Mouse (Mus musculus): ENCODE data around the gene Sar1a.

The Sar1a gene

DNA sequence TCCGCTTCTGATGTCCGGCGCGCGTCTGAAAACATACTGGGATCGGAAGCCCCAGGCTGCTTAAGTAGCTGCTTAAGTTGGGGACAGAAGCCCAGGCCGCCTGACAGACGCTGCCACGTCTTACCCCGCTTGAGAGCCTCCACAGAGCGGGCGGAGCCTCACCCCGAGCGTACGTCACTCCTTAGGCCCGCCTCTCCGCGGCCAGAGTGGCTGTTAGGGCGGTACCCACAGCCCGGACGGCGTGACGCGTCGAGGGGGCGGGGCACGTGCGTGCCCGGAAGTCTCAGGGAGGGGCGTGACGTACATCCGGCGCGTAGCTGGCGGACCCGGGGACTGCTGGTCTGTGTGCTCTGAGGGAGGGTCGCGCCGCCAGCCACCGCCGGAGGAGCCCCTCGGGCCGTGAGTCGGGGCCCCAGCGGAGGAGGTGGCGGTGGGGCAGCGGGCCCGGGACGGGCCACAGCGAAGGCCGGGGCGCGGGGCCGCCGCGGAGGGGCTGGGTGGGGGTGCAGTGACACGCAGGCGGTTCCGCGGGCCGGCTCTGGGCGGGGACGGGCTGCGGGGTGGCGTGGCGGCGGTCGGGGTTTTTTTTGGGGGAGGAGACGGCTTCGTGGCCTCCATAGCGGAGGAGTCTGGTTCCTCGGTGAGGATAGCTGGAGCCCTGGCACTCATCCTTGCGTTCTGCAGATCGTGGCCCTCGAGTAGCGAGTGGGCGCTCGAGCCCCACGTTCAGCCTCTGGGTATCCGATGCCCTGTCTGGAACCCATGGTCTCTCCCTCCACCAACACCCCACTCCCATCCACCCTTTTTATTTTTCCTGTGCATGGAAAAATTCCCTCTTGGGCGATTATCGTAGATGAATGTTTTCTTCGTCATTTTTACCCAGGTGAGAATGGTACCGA lies at the start of gene Sar1a:
Gene Sar1a, plus strand, starts transcription at position 285 of the 899 bp plus-strand sequence.
- in situ Hi-C loops (cut with MseI, MboI), result no loop called here

DNA sequence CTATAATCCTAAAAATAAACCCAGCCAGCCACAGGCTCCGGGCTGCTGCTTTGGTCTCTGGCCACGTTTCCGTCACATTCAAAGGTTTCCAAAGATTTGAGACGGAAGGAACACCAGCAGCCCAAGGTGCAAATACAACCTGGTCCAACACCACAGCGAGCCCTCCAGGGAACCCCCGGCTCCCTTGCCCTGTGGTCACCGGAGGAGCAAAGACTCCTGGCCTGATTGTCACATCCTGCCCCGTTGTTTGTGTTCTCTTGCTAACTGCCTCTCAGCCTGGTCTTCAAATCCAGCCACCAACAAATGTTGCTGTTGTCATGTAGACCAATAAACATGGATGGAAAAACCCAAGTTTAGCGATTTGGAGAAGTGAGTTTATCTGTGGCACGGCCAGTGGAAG lies 47.7 kb upstream of the Sar1a start:
- in situ Hi-C loops (cut with MseI, MboI), result no loop called here

DNA sequence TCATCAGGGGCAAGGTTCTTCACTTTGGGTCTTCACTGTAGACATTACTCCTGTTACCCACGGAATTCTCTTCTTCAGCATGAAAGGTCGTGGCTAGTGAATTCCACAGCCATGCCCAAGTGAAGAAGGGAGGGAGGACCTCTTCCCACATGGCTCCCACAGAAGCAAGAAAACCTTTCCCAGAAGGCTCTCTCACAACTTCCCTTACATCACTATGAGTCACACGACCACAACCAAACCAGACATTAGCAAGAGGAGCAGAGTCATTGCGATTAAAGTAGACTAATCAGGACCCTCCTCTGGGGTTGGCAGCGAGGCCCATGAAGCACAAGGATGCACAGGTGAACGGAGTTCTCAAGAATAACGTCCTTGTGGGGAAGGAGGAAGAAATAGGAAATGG lies 43.0 kb upstream of the Sar1a start:
- in situ Hi-C loops (cut with MseI, MboI), result no loop called here

DNA sequence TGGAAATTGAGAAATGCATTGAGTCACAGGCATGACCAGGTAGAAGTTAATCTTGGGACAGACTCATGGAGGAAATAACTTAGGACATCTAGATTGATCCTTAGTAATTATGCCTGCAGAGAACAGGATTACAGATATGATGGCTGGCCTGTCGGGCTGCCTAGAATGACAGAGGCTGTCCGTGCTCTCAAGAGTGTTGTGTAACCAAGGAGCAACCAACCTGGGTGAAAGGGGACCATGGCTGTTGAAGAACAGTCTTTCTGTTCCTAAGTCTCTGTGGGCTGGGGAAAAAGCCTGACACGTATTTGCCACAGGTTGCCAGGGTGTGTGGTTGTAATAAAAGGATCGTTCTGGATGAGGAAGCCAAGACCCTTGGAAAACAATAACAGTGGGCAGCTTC lies 39.7 kb upstream of the Sar1a start:
- in situ Hi-C loops (cut with MseI, MboI), result no loop called here

DNA sequence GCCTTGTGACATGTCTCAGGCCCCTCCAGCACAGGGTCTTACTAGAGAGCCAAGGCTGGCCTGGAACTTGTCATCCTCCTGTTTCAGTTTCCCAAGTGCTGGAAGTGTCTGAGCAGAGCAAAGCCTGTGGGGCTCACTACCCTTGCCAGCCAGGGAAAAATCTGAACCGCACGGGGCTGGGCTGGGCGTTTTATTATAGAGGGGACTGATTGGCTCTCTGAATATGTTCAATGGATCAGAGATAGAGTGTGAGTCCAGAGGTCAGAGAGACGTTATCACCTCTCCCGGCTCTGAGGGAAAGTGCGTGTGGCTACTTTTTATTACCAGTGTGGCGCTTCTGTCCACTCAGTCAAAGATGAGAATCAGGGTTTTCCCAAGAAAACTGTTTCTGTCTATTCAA lies 33.5 kb upstream of the Sar1a start:
- in situ Hi-C loops (cut with MseI, MboI), result no loop called here

DNA sequence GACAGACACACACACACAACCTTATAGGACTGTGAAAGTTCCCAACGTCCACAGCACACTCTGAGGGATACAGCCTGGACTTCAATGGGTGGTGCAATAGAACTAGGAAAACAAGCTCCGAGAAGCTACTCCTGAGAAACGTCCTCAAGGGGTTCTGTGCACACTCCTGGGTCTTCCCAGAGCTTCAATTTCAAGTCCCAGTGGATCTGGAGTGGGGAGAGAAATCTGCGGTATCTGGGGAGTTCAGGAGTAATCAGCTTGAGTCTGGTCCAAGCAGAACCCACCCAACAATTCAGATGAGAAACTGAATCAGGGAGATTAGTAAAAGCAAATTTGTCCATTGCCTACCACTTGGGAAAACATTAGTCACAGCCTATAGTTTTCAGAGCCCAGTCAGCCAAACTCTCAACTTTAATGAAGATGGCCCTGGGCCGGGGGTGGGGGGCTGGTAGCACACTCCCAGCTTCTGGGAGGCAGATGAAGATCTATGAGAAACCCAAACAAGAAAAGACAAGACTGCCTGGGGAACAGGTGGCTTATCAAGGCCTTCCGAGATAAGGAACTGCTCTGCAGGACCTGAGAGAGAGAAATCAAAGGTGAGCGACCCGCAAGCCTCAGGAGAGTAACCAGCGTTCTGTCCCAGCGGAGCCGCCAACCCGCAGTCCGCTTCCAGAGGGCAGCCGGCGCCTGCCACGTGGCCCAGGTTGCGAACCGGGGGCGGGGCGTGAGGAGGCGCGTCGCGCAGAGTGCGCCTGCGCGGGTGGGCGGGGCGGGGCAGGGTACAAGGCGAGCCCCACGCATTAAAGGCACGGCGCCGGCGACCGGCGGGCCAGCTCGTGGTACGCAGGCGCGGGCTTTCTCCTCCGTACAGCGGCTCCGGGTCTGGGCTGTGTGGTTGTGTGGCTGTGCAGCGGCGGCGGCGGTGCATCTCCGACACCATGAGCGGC lies 32.0 kb upstream of the Sar1a start, which contains the start of gene Ppa1:
Gene Ppa1, plus strand, starts transcription at position 763 of the 947 bp plus-strand sequence.
- in situ Hi-C loops (cut with MseI, MboI), result no loop called here

DNA sequence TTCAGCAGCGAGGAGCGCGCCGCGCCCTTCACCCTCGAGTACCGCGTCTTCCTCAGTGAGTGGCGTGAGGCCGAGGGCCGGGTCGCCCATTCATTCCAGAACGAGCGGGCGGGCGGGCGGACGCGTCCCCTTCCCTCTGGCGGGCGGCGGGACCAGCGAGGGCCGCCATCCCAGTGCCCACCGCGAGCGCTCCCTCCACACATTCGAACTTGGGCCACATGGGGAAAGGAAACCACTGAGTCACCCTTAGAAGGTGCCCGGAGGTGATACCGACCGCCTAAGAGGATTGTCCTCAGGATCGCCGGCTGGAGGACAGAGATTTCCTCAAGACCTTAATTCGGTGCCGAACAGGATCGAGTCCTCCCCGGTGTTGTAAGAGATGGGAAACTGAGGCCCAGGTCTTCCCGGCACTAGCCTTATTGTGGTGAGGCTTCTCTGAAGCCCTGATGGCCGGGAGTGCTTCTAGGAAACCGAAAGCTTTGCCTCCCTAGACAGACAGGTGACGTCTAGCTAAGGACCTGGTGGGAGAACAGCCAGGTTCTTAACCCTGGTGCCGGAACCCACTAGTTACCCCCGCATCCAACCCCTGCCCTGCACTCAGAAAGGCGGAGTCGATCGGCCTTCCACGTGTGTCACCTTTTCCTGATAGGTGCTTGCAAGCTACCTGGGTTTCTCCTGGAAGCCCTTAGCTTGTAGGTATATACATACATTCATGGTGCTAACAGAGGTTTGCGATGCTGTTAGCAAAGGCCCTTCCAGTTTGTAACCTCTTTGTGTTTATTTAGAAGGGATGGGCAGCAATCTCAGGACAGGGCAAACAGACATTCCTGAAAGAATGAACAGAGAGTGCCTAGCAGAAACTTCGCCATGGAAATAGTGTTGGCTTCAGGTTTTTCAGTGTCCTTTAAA lies 31.1 kb upstream of the Sar1a start:
- in situ Hi-C loops (cut with MseI, MboI), result no loop called here

DNA sequence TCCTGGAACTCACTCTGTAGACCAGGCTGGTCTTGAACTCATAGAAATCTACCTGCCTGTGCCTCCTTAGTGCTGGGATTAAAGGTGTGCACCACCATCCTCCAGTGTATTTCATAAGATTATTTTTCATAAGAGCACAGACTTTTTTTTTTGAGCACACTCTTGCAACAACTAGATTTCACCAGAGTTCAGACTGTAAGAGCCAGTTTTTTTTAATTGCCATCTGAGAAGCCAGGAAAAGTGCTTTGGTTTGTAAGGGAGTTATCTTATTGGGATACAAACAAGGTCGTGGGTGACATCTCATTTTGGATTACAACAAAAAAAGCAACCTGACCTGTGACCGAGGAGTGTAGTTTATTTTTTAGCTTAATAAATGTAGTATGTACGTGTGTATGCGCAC lies 26.0 kb upstream of the Sar1a start:
- in situ Hi-C loops (cut with MseI, MboI), result loop anchor here in 1 of 2 experiments (5.0 kb wide), 1 partner anchor 37 kb away; no protein-coding TSS in a partner anchor

DNA sequence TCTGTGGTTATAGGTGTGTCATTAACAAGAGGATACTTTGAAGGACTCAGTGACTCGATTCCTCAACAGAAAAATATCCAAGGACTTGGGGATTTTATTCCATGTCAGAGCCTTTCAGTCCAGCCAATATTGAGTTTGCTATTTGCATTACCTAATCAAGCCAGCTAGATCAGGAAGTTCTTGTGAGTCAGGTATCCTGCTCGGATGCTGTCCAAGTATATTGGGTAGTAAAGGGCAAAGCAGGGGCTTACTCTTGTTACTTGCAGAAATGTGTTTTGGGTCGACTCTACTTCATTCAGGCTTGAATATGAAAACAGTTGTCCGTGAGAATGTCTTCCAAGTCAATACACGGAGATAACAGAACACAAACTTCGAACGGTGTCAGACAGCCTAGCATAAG lies 25.4 kb upstream of the Sar1a start:
- in situ Hi-C loops (cut with MseI, MboI), result loop anchor here (5.0 kb wide), 2 partner anchors 37 to 47 kb away; no protein-coding TSS in a partner anchor

DNA sequence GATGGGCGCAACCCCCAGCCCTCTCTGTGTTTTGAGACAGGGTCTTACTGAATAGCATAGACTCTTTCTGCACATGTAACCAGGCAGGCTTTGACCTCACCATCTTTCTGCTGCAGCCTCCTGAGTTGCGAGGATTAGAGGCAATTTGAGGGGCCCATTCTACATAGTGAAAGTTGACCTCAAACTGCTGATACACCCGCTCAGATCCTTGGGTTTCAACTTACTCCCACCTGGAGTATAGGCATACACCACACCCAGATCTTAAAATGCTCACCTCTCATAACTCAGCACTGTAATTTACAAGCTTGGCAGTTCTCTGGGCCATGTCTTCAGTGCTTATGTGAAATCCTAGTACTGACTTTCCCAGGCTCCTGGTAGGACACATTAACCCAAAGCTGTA lies 24.9 kb upstream of the Sar1a start:
- in situ Hi-C loops (cut with MseI, MboI), result loop anchor here in 1 of 2 experiments (5.0 kb wide), 1 partner anchor 48 kb away; no protein-coding TSS in a partner anchor

DNA sequence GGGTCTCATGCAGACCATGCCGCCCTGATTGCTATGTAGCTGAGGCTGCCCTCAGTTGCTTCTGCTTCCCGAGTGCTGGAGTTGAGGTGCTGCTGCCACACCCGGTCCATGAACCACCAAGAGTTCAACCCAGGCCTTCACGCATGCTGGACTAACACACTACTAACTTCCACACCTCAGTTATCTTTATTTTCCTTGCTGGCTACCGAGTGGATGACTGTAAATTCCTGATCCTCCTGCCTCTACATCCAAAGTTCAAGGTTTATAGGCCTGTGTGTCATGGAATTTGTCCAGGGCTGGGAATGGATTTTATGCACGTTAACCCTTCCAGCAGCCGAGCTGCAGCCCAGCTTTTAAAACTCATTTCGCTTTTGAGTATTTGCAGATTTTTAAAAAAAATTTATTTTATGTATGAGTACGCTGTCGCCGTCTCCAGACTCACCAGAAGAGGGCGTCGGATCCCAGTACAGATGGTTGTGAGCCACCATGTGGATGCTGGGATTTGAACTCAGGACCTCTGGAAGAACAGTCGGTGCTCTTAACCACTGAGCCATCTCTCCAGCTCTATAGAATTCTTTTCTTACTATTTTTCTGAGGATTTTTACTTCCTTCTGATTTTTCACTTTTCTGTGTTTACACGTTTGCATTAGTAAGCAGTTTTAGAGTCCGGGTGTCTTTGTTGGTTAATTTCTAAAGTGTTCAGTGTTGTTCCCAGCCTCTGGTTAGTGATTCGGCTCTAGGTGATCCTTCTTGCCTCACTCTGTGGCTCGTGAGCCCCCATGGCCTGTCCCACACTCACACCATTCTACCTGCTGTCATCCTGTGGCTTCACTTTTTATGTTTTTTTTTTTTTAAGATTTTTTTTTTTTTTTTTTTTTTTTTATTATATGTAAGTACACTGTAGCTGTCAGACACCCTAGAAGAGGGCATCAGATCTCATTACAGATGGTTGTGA lies 22.9 kb upstream of the Sar1a start:
- in situ Hi-C loops (cut with MseI, MboI), result loop anchor here in 1 of 2 experiments (5.0 kb wide), 1 partner anchor 50 kb away; no protein-coding TSS in a partner anchor

DNA sequence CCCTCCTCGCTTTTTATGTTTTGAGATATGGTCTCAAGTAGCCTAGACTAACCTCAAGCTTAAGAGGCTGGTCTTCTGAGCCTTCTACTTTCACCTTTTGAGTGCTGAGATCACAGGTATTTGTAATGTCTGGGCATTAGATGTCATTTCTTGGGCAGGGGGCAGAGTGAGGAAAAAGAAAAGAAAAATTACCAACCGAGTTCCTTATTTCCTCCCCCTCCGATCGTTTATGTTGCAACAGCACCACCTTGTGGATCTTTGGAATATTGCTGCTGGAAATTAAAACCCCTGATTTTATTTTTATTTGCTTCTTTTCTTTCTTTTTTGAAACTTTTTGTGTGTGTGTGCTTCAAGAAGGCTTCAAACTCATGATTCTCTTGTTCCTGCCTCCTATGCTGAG lies 22.1 kb upstream of the Sar1a start:
- in situ Hi-C loops (cut with MseI, MboI), result loop anchor here in 1 of 2 experiments (5.0 kb wide), 1 partner anchor 51 kb away; no protein-coding TSS in a partner anchor

DNA sequence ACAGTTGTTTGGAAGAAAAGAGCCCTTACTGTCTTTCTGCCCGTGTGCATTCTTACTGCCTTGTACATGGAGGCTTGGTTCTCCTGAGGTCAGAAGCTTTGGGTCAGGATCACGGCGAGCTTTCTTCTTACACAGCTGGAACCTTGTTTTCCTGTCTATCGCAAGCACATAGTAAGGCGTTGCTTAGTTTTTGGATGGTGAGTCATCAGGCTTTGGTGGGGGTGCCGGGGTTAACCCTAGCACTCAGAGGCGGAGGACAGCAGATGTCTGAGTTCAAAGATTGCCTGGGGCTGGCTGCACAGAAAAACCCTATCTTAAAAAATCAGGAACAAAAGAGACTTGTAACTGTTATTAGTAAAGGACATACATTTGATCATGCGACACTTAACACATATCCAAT lies 18.2 kb upstream of the Sar1a start:
- in situ Hi-C loops (cut with MseI, MboI), result no loop called here

DNA sequence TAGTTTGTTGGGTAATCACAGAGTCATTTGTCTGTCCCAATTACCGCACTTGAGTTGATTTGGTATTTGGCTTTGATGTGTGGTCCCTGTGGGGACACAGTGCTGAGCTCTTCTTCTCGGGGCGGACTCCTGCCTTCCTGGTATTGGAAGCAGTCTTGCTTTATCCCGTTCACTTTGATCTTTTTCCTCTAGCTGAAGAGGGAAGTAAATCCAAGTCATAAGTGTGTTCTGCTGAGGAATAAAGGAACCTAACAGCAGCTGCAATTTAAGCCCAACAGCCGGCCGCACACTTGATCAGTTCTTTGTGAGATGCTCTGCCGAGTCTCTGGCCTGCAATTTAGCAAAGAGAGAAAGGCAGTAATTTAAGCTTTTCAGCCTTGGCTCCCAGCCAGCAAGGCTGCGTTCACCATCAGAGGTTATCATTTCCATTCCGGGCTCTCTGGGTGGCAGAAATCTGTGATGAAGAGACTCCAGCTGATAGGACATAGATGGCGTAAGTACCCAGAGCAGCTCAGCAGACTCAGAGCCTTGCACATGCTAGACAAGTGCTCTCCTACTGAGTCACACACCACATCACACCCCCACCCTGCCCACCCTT lies 17.6 kb upstream of the Sar1a start:
- in situ Hi-C loops (cut with MseI, MboI), result no loop called here

DNA sequence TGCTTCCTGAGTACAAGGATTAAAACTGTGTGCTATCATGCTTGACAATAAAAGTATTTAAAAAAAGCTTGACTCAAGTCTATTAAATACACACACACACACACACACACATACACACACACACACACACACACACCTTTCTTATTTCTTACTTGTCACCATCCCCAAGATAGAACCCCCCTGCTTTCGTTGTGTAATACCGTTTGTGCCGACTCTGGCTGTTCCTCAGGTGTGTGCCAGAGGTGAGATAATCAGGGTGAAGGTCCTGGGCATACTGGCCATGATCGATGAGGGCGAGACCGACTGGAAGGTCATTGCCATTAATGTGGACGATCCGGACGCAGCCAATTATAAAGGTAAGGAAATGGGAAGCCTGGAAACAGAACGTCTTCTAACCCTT lies 15.0 kb upstream of the Sar1a start:
- in situ Hi-C loops (cut with MseI, MboI), result no loop called here

DNA sequence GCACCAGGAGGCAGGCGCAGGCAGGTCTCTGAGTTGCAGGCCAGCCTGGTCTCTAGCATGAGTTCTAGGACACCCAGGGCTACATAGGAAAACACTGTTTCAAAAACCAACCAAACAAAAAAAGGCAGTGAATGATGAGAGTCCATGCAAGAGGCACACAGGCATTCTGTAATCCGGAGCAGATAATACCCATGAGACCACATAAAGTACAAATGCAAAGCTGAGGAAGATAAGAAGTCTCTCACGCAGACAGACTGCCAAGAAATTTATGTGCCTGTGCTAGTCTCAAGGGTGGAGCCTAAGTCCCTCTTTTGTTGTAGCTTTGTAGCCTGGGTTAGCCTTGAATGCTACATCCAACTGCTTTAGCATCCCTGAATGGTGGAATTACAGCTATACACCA lies 14.4 kb upstream of the Sar1a start:
- in situ Hi-C loops (cut with MseI, MboI), result no loop called here

DNA sequence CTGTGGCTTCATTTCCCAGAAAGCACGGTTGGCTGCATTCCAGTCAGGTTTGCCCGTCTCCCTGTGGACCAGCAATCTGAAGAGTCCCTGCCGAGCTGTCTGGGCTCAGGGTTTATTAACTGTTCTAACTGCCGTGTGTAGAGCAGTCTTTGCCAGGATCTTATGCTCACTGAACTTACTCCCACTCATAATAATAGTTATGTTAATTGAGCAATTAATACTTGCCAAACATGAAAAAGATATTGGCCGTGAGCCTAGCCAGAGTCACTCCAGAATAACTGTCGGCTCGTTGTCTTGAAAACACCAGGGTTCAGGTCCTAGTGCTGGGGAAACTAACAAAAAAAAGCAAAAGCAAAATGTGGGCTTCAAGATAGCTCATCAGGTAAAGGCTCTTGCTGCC lies 10.8 kb upstream of the Sar1a start:
- in situ Hi-C loops (cut with MseI, MboI), result no loop called here

DNA sequence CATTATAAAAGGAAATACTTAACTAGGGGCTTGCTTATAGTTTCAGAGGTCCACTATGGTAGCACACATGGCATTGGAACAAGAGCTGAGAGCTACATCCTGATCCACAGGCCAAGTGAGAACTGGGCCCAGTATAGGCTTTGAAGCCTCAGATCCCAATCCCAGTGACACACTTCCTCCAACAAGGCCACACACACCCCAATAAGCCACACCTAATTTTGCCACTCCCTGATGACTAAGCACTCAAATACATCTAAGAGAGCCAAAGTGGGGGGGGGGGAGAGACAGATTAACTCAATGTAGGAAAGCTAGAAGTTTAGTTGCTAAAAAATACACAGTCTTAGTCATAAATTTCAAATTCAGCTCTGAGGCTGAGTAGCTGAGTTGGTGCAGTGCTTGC lies 10.2 kb upstream of the Sar1a start:
- in situ Hi-C loops (cut with MseI, MboI), result no loop called here

DNA sequence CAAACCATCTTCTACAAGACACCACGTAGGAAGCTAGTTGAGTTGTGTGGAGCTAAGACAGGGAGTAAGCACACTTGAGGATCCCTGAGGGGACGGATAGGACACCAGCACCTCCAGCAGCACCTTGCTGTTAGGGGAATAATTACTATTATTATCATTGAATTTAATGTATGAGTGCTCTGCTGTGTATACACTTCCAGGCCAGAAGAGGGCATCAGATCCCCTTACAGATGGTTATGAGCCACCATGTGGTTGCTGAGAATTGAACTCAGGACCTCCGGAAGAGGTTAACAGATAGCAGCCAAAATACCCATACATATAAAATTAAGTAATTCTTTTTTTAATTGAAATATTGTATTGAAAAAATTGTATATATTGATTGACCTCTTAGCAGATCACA lies 9.3 kb upstream of the Sar1a start:
- in situ Hi-C loops (cut with MseI, MboI), result no loop called here

All from mouse trophoblast stem cell (cell line).